Mouse (Mus musculus): ENCODE data around the gene Sec14l4. TPM values are rescaled to one million over a fixed set of nuclear protein-coding genes. Genes with fewer than 3 reads are reported as not detected.

Gene Sec14l4
- total and polyA plus RNA-seq, 2 experiments from 2014 or later, result not detected

GRCm38 (mm10) chr11:4069664-4070063 lies 38.4 kb downstream of the Sec14l4 start:
- WGBS, result 56% methylated on average over 1 of the region's 1 CpGs
- TF ChIP-seq CTCF (IDR thresholded peaks at IDR 0.05; ENCODE audit: low read depth), result no peak
- H3K27me3 ChIP-seq (ENCODE audit: insufficient read depth, low read length), result no peaks in the 10 kb centered on the region
- no peak overlapping the region for H3K9ac ChIP-seq (replicated peaks; ENCODE audit: low read length)
- DNase-seq (ENCODE audit: low spot score), result peak; percentile 61
- no peaks in the 10 kb centered on the region for H3K36me3 ChIP-seq (ENCODE audit: insufficient read depth, low read length)
- no peak overlapping the region for H3K4me3 ChIP-seq (ENCODE audit: low read length)
- ATAC-seq, result peak; percentile 76; the same call in 1 of the 2 replicates
- no peak overlapping the region for H3K4me2 ChIP-seq (ENCODE audit: low read depth, low read length)
- no peaks in the 10 kb centered on the region for H3K9me3 ChIP-seq (ENCODE audit: low read length)
- H3K4me1 ChIP-seq (ENCODE audit: insufficient read depth, low read length), result 0 out of 2 replicates have a peak, but pooled peaks cover 5% of the 10 kb centered on the region
- H3K27ac ChIP-seq, result no peak overlapping the region

GRCm38 (mm10) chr11:4076633-4077032 lies 45.4 kb downstream of the Sec14l4 start:
- Histone ChIP-seq H3K4me3 (ENCODE audit: low read length) (no peak overlapping the region), H3K27me3 (ENCODE audit: insufficient read depth, low read length) (no peaks in the 10 kb centered on the region), H3K9ac (replicated peaks; ENCODE audit: low read length) (no peak overlapping the region), H3K4me1 (ENCODE audit: insufficient read depth, low read length) (no peaks in the 10 kb centered on the region), H3K9me3 (ENCODE audit: low read length) (no peaks in the 10 kb centered on the region), H3K36me3 (ENCODE audit: insufficient read depth, low read length) (no peaks in the 10 kb centered on the region), H3K4me2 (ENCODE audit: low read depth, low read length) (no peak overlapping the region), H3K27ac (no peak overlapping the region)
- ATAC-seq, result no peak
- peak; percentile 23 for DNase-seq (ENCODE audit: low spot score)
- no peak for TF ChIP-seq CTCF (IDR thresholded peaks at IDR 0.05; ENCODE audit: low read depth)
- WGBS, result 15% methylated on average over 8 of the region's 8 CpGs

- Histone ChIP-seq H3K9me3 (ENCODE audit: low read length) (no peaks in the 10 kb centered on the region), H3K9ac (replicated peaks; ENCODE audit: low read length) (no peak overlapping the region), H3K4me1 (ENCODE audit: insufficient read depth, low read length) (no peaks in the 10 kb centered on the region), H3K27me3 (ENCODE audit: insufficient read depth, low read length) (no peaks in the 10 kb centered on the region), H3K36me3 (ENCODE audit: insufficient read depth, low read length) (no peaks in the 10 kb centered on the region), H3K4me3 (ENCODE audit: low read length) (no peak overlapping the region), H3K4me2 (ENCODE audit: low read depth, low read length) (no peak overlapping the region), H3K27ac (no peak overlapping the region)
- no peak for TF ChIP-seq CTCF (IDR thresholded peaks at IDR 0.05; ENCODE audit: low read depth)
- ATAC-seq, result no peak
- 84% methylated on average over 7 of the region's 7 CpGs for WGBS
- DNase-seq (ENCODE audit: low spot score), result no peak
Observed at GRCm38 (mm10) chr11:4078267-4078933, 47.1 kb downstream of the Sec14l4 start.

- no peaks in the 10 kb centered on the region for H3K36me3 ChIP-seq (ENCODE audit: insufficient read depth, low read length)
- ATAC-seq (0 out of 2 replicates have a peak, but pooled peaks have one; percentile 35), DNase-seq (ENCODE audit: low spot score) (peak; percentile 80)
- no peak overlapping the region for H3K9ac ChIP-seq (replicated peaks; ENCODE audit: low read length)
- no peaks in the 10 kb centered on the region for H3K4me1 ChIP-seq (ENCODE audit: insufficient read depth, low read length)
- H3K4me3 ChIP-seq (ENCODE audit: low read length), result no peak overlapping the region
- no peaks in the 10 kb centered on the region for H3K9me3 ChIP-seq (ENCODE audit: low read length)
- H3K4me2 ChIP-seq (ENCODE audit: low read depth, low read length), result no peak overlapping the region
- TF ChIP-seq CTCF (IDR thresholded peaks at IDR 0.05; ENCODE audit: low read depth), result peak; percentile 91
- no peaks in the 10 kb centered on the region for H3K27me3 ChIP-seq (ENCODE audit: insufficient read depth, low read length)
- WGBS, result 6% methylated on average over 4 of the region's 4 CpGs
- no peak overlapping the region for H3K27ac ChIP-seq
Observed at GRCm38 (mm10) chr11:4080219-4080618, 49.0 kb downstream of the Sec14l4 start.

GRCm38 (mm10) chr11:4083316-4084078 lies 52.2 kb downstream of the Sec14l4 start:
- Histone ChIP-seq H3K27ac (no peak overlapping the region), H3K27me3 (ENCODE audit: insufficient read depth, low read length) (no peaks in the 10 kb centered on the region), H3K4me1 (ENCODE audit: insufficient read depth, low read length) (no peaks in the 10 kb centered on the region), H3K36me3 (ENCODE audit: insufficient read depth, low read length) (no peaks in the 10 kb centered on the region), H3K4me3 (ENCODE audit: low read length) (no peak overlapping the region), H3K9me3 (ENCODE audit: low read length) (no peaks in the 10 kb centered on the region), H3K4me2 (ENCODE audit: low read depth, low read length) (no peak overlapping the region), H3K9ac (replicated peaks; ENCODE audit: low read length) (no peak overlapping the region)
- peak; percentile 47; the same call in 1 of the 2 replicates for ATAC-seq
- 32% methylated on average over 5 of the region's 5 CpGs for WGBS
- DNase-seq (ENCODE audit: low spot score), result peak; percentile 94
- TF ChIP-seq CTCF (IDR thresholded peaks at IDR 0.05; ENCODE audit: low read depth), result peak; percentile 92

GRCm38 (mm10) chr11:4086246-4086645 lies 55.0 kb downstream of the Sec14l4 start:
- H3K4me2 ChIP-seq (ENCODE audit: low read depth, low read length), result no peak overlapping the region
- no peak overlapping the region for H3K27ac ChIP-seq
- H3K9me3 ChIP-seq (ENCODE audit: low read length), result no peaks in the 10 kb centered on the region
- no peak overlapping the region for H3K9ac ChIP-seq (replicated peaks; ENCODE audit: low read length)
- H3K4me3 ChIP-seq (ENCODE audit: low read length), result no peak overlapping the region
- 44% methylated on average over 1 of the region's 1 CpGs for WGBS
- H3K36me3 ChIP-seq (ENCODE audit: insufficient read depth, low read length), result peaks cover 4% of the 10 kb centered on the region; the same call in 1 of the 2 replicates
- H3K27me3 ChIP-seq (ENCODE audit: insufficient read depth, low read length), result no peaks in the 10 kb centered on the region
- DNase-seq (ENCODE audit: low spot score) (no peak), ATAC-seq (no peak)
- no peaks in the 10 kb centered on the region for H3K4me1 ChIP-seq (ENCODE audit: insufficient read depth, low read length)
- TF ChIP-seq CTCF (IDR thresholded peaks at IDR 0.05; ENCODE audit: low read depth), result no peak

All from hindbrain, postnatal 0 days (tissue).